Mouse (Mus musculus) forebrain, embryonic 16.5 days (tissue): ENCODE measurements at regions not wholly inside any gene's neighbourhood (a gene's known extent, or its start where the extent isn't known, plus 50 kb on each side); places are given as distances from the start of the nearest gene placed in this dataset.

Experiments used
- ATAC-seq: fragments of 200-750 bp; cut with Nextera tagmentation; 2 replicates; pipeline ENCODE4 v1.8.0; 2017; ENCODE audit warnings: mild to moderate bottlenecking, moderate library complexity
- H3K27ac ChIP-seq: fragments of 300-500 bp; sonication (generic); 2 replicates; pipeline ENCODE4 v1.5.1; 2014; ENCODE audit warnings: low read length, control low read depth
- H3K27me3 ChIP-seq: fragments of 300-500 bp; sonication (generic); replicated peaks from 2 replicates; pipeline ENCODE4 v1.6.1; 2014; ENCODE audit warnings: low read length; ENCODE audit not compliant: control insufficient read depth, insufficient read depth
- H3K36me3 ChIP-seq: fragments of 300-500 bp; sonication (generic); 2 replicates; pipeline ENCODE4 v1.6.1; 2014; ENCODE audit not compliant: control insufficient read depth, insufficient read depth
- H3K4me1 ChIP-seq: fragments of 300-500 bp; sonication (generic); replicated peaks from 2 replicates; pipeline ENCODE4 v1.6.1; 2014; ENCODE audit warnings: low read length; ENCODE audit not compliant: control insufficient read depth, insufficient read depth
- H3K4me2 ChIP-seq: fragments of 300-500 bp; sonication (generic); 2 replicates; pipeline ENCODE4 v1.6.1; 2014; ENCODE audit warnings: mild to moderate bottlenecking, low read length, control low read depth
- H3K4me3 ChIP-seq: fragments of 300-500 bp; sonication (generic); replicated peaks from 2 replicates; pipeline ENCODE4 v1.5.1; 2014; ENCODE audit warnings: mild to moderate bottlenecking, low read length, control low read depth
- H3K9ac ChIP-seq: fragments of 300-500 bp; sonication (generic); replicated peaks from 2 replicates; pipeline ENCODE4 v1.6.1; 2014; ENCODE audit warnings: low read depth, low read length, control low read depth
- H3K9me3 ChIP-seq: fragments of 300-500 bp; sonication (generic); 2 replicates; pipeline ENCODE4 v1.6.1; 2016; ENCODE audit warnings: low read length; ENCODE audit not compliant: control insufficient read depth
- WGBS: fragments of 180-500 bp; shearing (Covaris S2); extraction: QIAGEN DNeasy Blood & Tissue Kit; methylation state at CpG from one replicate; pipeline ENCODE4 v1.1.7; 2014; 5-methylcytosine and 5-hydroxymethylcytosine counted together

- Histone ChIP-seq H3K27ac (no peak overlapping the region), H3K4me2 (no peak overlapping the region), H3K27me3 (no peaks in the 10 kb centered on the region), H3K9ac (no peak overlapping the region), H3K4me3 (no peak overlapping the region), H3K4me1 (no peaks in the 10 kb centered on the region), H3K9me3 (no peaks in the 10 kb centered on the region), H3K36me3 (no peaks in the 10 kb centered on the region)
- WGBS = 77% methylated on average over 3 of the region's 3 CpGs
- no peak for ATAC-seq
Observed at GRCm38 (mm10) chr12:69101965-69102364, 57.0 kb downstream of the Rps29 start.

GRCm38 (mm10) chr12:69094856-69095255 is 64.1 kb downstream of the Rps29 start:
- no peak for ATAC-seq
- H3K27ac ChIP-seq = no peak overlapping the region
- 86% methylated on average over 7 of the region's 8 CpGs for WGBS
- H3K27me3 ChIP-seq = no peaks in the 10 kb centered on the region
- H3K4me1 ChIP-seq = no peaks in the 10 kb centered on the region
- no peak overlapping the region for H3K4me3 ChIP-seq
- no peak overlapping the region for H3K9ac ChIP-seq
- no peaks in the 10 kb centered on the region for H3K36me3 ChIP-seq
- H3K4me2 ChIP-seq = no peak overlapping the region
- H3K9me3 ChIP-seq = no peaks in the 10 kb centered on the region

GRCm38 (mm10) chr12:69093073-69093797 is 65.8 kb downstream of the Rps29 start:
- 67% methylated on average over 13 of the region's 13 CpGs for WGBS
- Histone ChIP-seq H3K27ac (no peak overlapping the region), H3K4me3 (no peak overlapping the region), H3K27me3 (no peaks in the 10 kb centered on the region), H3K36me3 (no peaks in the 10 kb centered on the region), H3K4me2 (no peak overlapping the region), H3K9ac (no peak overlapping the region), H3K9me3 (no peaks in the 10 kb centered on the region), H3K4me1 (no peaks in the 10 kb centered on the region)
- no peak for ATAC-seq

GRCm38 (mm10) chr12:69087928-69088609 is 70.9 kb downstream of the Rps29 start:
- no peaks in the 10 kb centered on the region for H3K9me3 ChIP-seq
- H3K9ac ChIP-seq = 0 out of 2 replicates have a peak overlapping the region, but pooled peaks have one; percentile 6
- H3K27me3 ChIP-seq = no peaks in the 10 kb centered on the region
- peak overlapping the region; percentile 16; the same call in 1 of the 2 replicates for H3K4me3 ChIP-seq
- H3K4me1 ChIP-seq = peaks cover 3% of the 10 kb centered on the region; the same call in 1 of the 2 replicates
- ATAC-seq = peak; percentile 77
- WGBS = 58% methylated on average over 9 of the region's 9 CpGs
- peak overlapping the region; percentile 33; the same call in 1 of the 2 replicates for H3K4me2 ChIP-seq
- H3K27ac ChIP-seq = no peak overlapping the region
- no peaks in the 10 kb centered on the region for H3K36me3 ChIP-seq

- ATAC-seq = no peak
- peaks cover 3% of the 10 kb centered on the region; the same call in 1 of the 2 replicates for H3K4me1 ChIP-seq
- no peak overlapping the region for H3K4me3 ChIP-seq
- H3K9me3 ChIP-seq = no peaks in the 10 kb centered on the region
- H3K36me3 ChIP-seq = no peaks in the 10 kb centered on the region
- H3K9ac ChIP-seq = no peak overlapping the region; the same call in 1 of the 2 replicates
- no peaks in the 10 kb centered on the region for H3K27me3 ChIP-seq
- H3K4me2 ChIP-seq = peak overlapping the region; percentile 29; the same call in 1 of the 2 replicates
- no peak overlapping the region for H3K27ac ChIP-seq
- WGBS = 36% methylated on average over 19 of the region's 19 CpGs
Observed at GRCm38 (mm10) chr12:69085522-69086179, 73.3 kb downstream of the Rps29 start.

- ATAC-seq = no peak
- H3K36me3 ChIP-seq = no peaks in the 10 kb centered on the region
- no peak overlapping the region for H3K27ac ChIP-seq
- no peak overlapping the region for H3K9ac ChIP-seq
- no peaks in the 10 kb centered on the region for H3K27me3 ChIP-seq
- no peaks in the 10 kb centered on the region for H3K9me3 ChIP-seq
- no peak overlapping the region for H3K4me2 ChIP-seq
- peaks cover 3% of the 10 kb centered on the region; the same call in 1 of the 2 replicates for H3K4me1 ChIP-seq
- no peak overlapping the region for H3K4me3 ChIP-seq
- 68% methylated on average over 5 of the region's 5 CpGs for WGBS
Observed at GRCm38 (mm10) chr12:69084656-69085055, 74.3 kb downstream of the Rps29 start.

- no peak overlapping the region for H3K4me2 ChIP-seq
- no peaks in the 10 kb centered on the region for H3K27me3 ChIP-seq
- H3K27ac ChIP-seq = no peak overlapping the region
- H3K36me3 ChIP-seq = no peaks in the 10 kb centered on the region
- no peaks in the 10 kb centered on the region for H3K4me1 ChIP-seq
- H3K9me3 ChIP-seq = no peaks in the 10 kb centered on the region
- H3K4me3 ChIP-seq = no peak overlapping the region
- no peak for ATAC-seq
- WGBS = 38% methylated on average over 6 of the region's 6 CpGs
- no peak overlapping the region for H3K9ac ChIP-seq
Observed at GRCm38 (mm10) chr12:69082051-69082450, 76.9 kb downstream of the Rps29 start.

- Histone ChIP-seq H3K9ac (no peak overlapping the region), H3K27me3 (no peaks in the 10 kb centered on the region), H3K4me1 (no peaks in the 10 kb centered on the region), H3K4me3 (no peak overlapping the region), H3K9me3 (no peaks in the 10 kb centered on the region), H3K36me3 (no peaks in the 10 kb centered on the region), H3K4me2 (no peak overlapping the region), H3K27ac (no peak overlapping the region)
- 89% methylated on average over 4 of the region's 4 CpGs for WGBS
- no peak for ATAC-seq
Observed at GRCm38 (mm10) chr12:69039553-69039952, 119.4 kb downstream of the Rps29 start.

- Histone ChIP-seq H3K4me2 (no peak overlapping the region), H3K9me3 (no peaks in the 10 kb centered on the region), H3K27me3 (no peaks in the 10 kb centered on the region), H3K9ac (no peak overlapping the region), H3K4me1 (no peaks in the 10 kb centered on the region), H3K27ac (no peak overlapping the region), H3K36me3 (no peaks in the 10 kb centered on the region), H3K4me3 (no peak overlapping the region)
- ATAC-seq = no peak
- WGBS = 50% methylated on average over 17 of the region's 17 CpGs
Observed at GRCm38 (mm10) chr12:69023594-69023993, 135.4 kb downstream of the Rps29 start.
